Mouse (Mus musculus) spleen, adult 18-20 months (tissue): ENCODE results near the gene Samd1.
A peak's percentile ranks its signal among the peaks of the same experiment; 100 is the strongest.
"Not testable (repeated sequence)": the region's sequence is repeated elsewhere in the genome, so short reads cannot be mapped to it uniquely, and the experiment has no call there.

Source experiments
- DNase-seq, 2 experiments: peaks; one replicate each; pipeline ENCODE4 v3.0.0; 2022; ENCODE audit warnings: mixed read lengths in 2 of 2

The Samd1 gene

DNA sequence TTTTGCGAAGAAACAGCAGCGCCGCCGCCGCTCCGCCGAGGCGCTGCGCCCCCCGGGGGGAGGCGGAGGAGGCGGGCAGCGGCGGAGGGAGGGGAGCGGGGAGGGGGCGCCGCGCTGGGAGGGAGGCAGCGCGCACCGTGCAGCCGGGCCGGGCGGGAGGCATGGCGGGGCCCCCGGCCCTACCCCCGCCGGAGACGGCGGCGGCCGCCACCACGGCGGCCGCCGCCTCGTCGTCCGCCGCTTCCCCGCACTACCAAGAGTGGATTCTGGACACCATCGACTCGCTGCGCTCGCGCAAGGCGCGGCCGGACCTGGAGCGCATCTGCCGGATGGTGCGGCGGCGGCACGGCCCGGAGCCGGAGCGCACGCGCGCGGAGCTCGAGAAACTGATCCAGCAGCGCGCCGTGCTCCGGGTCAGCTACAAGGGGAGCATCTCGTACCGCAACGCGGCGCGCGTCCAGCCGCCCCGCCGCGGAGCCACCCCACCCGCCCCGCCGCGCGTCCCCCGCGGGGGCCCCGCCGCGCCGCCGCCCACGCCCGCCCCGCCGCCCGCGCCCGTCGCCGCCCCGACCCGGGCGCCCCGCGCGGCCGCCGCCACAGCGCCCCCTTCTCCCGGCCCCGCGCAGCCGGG, at the start of gene Samd1:
TSS of gene Samd1 (plus strand) at position 162 of the 631 bp plus-strand sequence.
- peak; percentile 47 to 67 for DNase-seq

DNA sequence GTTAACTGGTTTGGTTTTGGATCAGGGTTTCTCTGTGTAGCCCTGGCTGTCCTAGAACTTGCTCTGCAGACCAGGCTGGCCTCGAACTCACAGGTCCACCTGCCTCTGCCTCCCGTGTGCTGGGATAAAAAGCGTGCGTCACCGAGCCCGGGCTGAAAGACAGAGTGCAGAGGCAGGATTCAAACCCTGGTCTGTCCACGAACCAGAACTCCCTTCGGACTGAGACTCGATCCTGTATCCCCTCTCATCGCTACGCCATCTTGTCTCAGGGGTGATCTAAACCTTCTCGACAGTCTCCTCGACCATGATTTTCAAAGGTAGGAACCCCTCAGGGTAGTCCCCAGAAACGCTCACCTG, 42.7 kb upstream of the Samd1 start:
- DNase-seq = no peak

DNA sequence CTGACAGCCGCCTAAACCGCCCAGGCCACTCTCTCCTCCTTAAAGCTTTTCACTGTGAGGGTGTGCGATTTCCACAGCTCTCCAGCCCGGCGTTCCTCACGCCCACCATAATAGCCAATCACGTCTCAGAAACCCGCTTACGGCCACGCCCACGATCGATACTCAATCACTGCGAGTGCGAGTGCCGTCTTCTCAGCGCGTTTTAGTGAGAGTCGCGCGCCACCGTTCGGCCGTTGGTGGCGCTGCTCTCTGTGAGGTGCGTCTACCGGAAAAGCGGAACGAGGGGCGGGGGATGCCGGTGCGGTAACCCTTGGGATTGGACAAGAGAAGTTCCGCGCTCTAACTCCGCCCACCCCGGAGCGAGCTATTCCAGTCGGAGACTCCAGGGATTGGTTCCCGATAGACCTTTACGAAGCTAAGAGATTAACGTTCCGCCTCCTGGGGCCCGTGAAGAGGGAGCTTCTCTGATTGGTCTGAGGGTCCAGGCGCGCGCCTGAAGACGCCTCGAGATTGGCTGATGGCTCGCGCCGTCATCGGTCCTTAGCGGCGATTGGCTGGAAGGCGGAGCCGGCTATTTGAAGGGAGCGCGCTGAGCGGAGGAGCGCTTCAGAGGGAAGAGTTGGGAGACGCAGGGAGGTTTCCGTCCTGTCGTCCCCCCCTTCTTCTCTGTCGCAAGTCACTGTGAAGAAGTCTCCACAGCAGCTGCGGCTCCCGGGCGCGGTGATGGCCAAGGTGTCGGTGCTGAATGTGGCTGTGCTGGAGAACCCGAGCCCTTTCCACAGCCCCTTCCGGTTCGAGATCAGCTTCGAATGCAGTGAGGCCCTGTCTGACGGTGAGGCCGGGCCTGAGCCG, 42.1 kb upstream of the Samd1 start, which contains the start of the genes Gm10644 and Asf1b:
TSS of gene Gm10644 (minus strand) at position 100 of the 852 bp plus-strand sequence.
TSS of gene Asf1b (plus strand) at position 402 of the 852 bp plus-strand sequence.
- peak; percentile 93 for DNase-seq

DNA sequence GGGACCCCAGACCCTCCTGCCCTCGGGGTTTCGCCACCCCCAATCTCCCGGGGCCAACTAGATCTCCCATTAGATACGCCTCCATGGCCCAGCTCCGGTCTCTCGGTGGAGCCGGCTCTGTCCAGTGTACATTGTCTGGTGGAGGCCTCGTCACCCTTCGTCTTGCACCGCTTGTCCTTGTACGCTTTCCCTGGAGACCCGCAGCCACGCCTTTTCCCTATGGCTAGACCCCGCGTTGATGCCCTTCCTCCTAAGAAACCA, 41.6 kb upstream of the Samd1 start:
- no peak for DNase-seq

DNA sequence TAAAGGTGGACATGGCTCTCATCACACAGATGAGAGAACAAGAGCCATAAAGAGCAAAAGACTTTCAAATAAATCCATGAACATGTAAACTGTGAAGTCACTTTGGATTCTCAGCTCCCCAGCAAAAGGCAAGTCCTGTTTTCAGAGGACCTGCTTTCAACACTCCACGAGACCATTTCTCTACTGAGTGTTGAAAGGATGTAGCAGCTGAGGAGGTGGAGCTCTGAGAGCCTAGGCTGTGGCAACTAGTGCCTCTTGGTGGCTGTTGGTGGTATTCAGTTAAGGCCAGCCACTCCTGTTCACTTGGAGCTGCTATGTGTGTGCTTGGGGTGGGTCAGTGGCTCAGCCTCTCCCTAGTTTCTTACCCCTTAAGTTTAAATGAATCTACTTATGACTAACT, 40.7 kb upstream of the Samd1 start:
- peak in 1 of 2 experiments; percentile 17 for DNase-seq

DNA sequence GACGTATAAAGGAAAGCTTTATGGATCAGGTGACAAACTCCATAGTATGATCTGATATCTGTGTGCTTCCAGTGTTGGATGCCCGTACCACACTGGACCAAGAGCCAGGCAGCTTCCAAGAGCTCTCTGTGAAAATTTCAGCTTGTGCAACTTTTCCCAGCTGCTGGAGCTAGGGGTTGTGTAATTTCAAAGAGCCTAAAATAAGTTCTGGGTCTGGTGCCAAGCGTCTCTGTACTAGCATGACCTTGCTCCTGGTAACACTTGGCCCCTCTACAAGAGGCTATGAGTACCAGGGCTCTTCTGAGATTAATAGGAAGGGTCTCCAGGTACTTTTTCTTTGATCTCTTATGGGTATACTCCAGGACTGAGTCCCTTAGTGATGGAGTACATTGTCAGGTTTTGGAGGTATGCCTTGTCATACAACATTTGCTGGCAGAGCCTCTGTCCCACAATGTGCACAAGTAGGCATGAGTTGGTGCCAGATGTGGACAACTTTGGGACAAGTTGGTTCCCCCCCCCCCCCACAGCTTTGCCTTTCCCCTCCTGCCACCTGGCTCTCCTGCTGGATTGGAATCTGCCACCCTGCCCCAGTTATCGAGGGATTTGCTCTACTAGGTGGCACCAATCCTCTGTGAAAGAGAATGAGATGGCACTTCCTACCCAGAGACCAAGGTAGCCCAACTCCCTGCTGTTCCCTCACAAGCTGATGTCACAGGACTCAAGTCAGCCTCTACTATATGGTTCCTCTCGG, 33.3 kb upstream of the Samd1 start:
- no peak for DNase-seq

DNA sequence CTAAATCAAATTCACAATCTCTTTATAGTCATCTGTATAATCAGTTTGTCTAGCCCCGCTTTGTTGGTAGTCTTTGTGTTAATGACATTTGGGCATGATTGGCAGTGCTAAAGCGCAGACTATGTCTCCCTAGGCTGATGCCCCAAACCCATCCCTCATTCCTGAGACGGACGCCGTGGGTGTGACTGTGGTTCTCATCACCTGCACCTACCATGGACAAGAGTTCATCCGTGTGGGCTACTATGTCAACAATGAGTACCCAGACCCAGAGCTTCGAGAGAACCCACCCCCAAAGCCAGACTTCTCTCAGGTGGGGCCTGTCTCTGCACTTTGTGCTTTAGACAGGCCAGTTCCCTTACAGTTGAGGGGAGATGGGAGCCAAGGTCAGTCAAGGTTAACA, 29.8 kb upstream of the Samd1 start:
- no peak for DNase-seq

DNA sequence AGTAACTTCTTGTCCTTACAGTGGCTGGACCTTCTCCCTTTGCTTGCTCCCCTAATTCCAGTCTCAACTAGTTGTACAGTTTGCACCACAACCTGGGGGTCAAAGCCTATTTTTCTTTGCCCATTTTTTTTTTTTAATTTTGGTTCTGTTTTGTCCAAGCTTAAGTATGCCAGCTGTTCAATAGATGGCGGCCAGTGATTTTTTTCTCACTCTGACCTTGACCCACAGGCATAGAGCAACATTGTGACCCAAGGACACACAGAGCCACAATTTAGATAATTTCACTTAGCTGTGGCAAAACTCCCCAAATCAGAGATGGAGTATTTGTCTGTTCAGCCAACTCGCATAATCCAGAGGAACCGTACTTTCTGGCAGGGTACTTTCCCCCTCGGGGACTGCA, 26.4 kb upstream of the Samd1 start:
- no peak for DNase-seq

DNA sequence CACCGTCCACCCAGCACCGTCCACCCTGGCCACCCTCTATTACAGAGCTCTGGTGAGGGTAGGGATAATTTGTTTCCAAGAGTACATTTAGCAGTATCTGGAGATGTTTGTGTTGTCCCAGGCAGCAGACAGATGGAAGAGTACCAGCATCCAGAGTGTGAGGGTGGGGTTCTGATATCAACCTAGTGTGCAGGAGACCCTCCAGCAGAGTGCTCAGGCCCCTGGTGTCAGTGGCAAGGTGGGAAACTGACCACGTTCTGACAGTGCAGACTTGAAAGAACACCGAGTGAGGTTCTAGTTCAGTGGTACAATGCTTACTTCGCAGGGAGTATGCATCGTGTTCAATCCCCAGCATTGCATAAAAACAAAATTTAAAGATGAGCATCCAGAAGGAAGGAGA, 25.8 kb upstream of the Samd1 start:
- DNase-seq = no peak

DNA sequence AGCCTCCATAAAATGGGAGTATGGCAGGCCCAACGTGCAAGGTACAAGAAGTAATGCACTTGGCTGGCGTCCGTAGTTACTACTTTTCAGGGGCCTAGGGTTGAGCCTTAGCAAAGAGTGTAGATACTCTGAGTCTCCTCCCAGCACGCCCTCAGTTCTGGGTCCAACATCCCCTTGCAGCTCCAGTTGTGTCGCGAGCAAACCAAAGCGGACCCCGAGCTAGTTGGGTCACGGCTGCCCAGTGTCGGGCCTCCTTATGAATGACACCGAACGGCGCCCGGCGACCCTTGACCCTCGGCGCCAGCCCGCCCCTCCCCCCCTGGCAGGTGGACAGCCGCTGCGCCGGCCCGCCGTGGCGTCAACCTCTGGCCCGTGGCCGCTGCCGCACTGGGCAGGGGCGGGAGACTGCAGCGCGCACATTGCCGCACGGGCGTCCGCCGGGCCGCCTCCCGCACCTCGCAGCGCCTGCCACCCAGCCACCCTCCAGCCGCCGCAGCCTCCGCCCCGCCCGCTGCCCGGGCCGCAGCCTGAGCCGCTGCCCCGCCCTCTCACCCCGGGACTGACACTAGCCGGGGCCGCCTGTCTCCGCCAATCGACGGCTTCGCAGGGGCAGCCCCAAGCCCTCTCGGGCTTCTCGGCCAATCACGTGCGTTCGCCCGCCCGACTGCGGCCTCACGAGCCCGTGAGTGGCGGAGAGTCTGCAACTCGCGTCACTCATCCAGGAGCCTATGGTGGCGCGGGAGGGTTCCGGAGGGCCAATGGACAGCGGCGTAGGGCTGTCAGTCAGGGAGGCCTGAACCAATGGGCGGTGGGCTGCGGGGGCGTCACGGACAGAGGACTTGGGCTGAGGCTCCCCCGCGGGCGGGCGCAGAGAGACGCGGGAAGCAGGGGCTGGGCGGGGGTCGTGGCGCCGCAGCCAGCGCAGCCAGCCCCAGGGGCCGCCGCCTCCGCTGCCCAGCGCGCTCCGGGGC, 25.0 kb upstream of the Samd1 start, which contains the start of gene Prkaca:
TSS of gene Prkaca (plus strand) at position 844 of the 971 bp plus-strand sequence.
- DNase-seq = peak; percentile 93 to 97

DNA sequence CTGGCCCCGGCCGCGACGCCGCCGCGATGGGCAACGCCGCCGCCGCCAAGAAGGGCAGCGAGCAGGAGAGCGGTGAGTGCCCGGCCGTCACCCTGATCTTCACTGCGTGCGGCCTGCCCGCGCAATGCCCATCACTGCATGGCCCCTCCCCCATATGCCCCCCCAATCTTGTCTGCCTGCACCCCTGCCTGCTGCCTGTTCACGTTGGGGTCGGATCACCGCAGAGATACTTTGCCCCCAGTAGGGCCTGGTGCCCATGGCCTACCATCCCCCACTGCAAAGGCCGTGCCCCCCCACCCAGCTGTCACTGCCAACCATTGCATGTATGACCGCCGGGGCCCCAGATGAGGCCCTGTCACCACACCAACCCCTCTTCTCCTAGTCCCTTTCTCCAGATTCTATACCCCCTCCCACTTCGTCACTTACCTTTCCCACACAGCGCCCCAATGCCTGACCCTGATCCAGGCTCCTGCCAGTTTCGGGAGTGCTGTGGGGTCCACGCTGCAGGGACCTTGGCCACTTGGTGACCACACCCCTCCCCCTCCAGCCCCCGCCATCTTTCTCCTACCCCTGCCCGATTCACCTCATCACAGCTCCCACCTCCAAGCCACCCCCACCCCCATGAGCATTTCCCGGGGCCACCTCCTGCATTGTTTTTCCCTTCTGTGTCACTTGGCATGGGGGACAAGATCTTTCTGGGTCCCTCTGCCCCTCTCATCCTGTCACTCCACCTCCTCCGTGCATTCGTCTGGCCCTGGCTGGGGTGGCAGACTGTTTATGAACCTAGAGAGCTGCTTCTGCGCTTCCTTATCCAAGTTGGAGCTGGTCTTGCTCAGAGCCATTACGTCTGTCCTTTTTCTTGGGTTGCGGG, 24.1 kb upstream of the Samd1 start:
- no peak for DNase-seq

DNA sequence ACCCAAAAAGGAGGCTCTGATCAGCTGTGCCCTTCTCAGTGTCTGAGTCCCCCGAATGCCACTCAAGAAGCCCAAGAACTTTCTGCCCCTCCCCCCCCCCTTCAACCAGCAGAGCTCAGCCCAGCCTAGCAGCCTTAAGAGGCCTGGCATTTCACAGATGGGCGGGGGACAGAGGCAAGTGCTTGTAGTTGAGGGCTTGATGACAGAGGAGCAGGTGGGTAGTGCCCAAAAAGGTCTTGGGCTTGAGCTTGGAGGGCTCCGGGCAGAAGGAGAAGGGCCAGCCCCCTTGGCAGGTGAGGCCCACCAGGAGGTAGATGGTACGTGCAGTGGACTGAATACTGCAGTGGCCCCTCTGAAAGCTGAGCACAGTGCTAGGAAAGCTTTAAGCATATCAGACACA, 23.0 kb upstream of the Samd1 start:
- no peak for DNase-seq

DNA sequence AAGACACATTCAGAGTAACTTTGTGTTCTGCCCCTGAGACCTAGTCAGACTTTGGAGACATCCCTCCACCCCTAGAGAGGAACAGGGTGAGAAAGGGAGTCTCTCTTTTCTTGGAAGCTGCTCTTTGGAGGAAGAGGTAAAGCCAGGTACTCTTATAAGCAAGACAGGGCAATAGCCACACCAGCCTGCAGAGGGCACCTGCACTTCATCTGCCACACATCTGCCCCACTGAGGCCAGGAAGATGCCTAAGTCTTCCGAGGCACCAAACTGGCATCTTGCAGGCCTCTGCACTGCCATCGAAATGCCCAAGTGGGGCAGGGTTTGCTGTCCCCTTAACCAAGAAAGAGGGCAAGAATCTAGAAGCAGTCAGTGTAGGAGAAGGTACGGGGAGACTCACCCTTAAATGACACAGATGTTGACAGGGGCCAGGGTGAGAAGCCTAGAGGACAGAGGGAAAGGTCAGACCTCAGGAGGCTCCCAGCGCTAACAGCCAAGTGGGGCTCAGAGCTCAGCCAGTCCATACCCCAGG, 21.3 kb upstream of the Samd1 start:
- peak; percentile 31 to 48 for DNase-seq

DNA sequence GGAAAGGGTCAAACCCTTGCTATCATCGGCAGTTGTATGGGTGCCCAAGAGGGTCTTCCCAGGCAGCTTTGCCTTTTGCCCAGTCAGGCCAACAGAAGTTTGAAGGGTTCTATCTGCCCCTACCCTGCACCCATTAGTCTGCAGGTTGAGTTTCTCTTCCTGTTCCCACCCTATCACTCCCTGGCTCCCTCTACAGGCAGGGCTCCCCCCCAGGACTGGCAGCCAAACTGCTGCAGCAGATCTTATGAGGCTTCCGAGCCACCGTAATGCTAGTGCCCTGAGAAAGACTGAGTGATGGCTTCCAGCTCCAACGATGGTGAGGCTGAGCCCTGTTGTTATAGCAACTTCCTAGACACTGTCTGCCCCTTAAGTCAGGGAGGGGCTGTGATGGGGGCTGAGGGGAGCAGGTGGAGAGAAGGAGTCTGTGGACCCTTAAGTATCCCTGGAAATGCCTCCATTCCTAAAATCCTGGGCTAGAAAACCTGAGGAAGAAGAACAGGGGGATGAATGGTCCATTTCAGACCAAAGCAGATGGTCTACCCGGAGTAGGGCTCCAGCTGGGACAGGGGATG, 20.6 kb upstream of the Samd1 start:
- no peak for DNase-seq

DNA sequence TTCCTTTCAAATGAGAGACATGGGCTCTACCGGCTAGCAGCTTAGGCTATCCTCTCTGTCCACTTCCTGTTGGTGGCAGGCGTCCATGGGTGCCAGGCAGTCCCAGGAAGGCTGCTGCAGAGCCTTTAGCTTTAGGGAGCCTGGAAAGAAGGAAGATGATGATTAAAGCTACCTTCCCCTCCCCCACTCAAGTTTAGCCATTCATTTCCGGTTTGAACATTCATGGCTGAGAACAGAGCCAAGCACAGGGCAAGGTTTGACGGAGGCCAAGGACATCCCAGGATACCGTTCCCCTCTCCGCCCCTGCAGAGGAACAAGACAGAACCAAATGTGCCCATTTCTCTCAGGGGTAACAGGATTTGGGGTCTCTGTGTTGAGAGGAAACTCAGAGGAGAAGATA, 19.8 kb upstream of the Samd1 start:
- no peak for DNase-seq

DNA sequence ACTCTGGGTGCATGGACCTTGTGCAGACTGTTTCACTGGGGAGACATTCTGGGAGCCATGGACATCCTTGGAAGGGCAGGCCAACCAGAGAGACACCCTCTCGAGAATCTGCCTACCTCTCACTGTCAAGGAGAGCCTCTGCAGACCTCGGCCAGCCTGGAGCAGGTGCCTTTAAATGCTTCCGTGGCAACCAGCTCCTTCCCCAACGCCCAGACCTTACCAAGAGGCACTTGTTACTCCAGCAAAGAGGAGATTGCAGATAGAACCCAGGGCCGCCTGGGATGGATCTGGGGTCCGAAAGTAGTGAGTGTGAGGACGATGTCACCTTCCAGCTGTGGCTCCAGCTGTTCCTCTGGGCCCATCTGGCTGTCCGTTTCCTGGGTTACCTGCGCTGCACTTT, 19.3 kb upstream of the Samd1 start:
- no peak for DNase-seq

DNA sequence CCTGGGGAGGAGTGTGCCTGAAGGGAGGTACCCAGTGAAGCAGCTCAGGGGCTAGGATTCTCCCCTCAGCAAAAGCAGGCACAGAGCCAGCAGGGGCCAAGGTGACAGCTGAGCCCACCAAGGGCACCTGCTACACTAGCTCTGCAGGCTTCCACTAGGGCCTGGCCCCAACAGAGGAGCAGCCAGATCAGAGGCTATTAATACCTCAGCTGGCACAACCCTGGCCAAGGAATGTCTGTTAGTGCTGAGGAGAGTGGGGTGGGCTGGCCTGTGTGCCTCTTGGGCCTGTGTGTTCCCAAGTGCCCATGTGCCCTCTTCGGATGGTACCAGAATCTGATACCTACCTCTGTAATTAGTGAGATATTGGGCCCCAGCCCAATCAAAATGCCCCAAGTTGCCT, 17.2 kb upstream of the Samd1 start:
- no peak for DNase-seq

DNA sequence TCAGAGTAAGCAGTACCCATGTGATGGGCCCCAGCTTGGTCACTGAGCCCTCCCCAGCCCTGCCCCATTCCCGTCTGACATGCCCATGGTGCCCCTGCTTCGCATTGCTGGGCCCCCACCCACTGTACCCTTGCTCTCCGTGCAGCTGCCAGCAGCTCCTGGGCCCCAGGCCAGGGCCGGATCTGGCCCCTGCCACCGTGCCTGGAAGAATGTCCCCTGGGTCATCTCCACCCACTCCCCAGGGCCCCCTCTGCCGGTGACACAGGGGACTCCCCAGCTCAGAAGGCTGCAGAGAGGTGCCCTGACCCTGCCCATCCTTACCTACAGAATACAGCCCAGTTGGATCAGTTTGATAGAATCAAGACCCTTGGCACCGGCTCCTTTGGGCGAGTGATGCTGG, 16.6 kb upstream of the Samd1 start:
- DNase-seq = no peak

DNA sequence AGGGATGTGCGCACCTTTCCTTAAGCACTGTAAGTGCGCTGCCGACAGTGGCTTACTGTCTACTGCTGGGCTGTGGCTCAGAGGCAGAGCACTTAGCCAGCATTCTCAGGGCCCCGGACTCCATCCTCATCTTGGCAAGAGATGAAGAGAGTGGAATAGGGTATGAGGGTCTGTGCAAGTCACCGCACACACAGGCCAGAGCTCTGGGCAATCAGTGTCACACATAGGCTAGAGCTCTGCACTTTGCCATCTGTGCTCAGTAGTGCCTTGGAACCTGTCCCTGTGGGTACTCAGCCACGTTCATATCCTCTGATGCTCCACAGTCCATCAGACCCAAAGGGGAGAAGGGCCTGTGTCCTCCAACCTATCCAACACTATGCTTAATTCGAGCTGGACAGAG, 15.9 kb upstream of the Samd1 start:
- no peak for DNase-seq

DNA sequence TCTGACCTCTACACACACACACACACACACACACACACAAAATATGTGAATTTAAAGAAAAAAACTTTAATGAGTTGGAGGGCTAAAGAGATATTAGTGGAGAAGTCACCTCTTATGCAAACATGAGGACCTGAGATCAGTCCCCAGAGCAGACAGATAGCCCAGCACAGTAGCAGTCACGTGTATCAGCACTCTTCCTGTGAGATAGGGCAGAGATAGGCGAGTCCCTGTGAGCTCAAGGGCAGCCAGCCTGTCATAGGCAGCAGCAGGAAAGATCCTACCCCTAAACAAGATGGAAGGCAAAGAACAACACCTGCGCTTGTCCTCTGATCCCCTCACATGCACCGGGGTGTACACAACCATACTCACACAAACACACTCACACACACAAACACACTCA, 15.0 kb upstream of the Samd1 start:
- DNase-seq = no peak

DNA sequence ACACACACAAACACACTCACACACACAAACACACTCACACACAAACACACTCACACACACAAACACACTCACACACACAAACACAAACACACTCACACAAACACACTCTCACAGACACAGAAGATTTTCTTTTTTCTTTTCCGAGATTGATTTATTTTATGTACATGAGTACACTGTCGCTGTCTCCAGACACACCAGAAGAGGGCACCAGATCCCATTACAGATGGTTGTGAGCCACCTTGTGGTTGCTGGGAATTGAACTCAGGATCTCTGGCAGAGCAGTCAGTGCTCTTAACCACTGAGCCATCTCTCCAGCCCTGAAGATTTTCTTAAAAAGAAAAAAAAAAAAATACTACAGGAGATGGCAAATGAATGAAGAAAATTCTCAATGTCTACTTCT, 14.2 kb upstream of the Samd1 start:
- DNase-seq = not testable (repeated sequence)
